Mouse (Mus musculus) forebrain, embryonic 12.5 days (tissue): ENCODE measurements around the gene Fads1. TPM values are rescaled to one million over a fixed set of nuclear protein-coding genes. Genes with fewer than 3 reads are reported as not detected.

Experiments
- ATAC-seq: fragments of 200-750 bp; cut with Nextera tagmentation; 2 replicates; pipeline ENCODE4 v1.8.0; 2017; ENCODE audit warnings: moderate TSS enrichment; ENCODE audit not compliant: low FRiP score
- H3K27ac ChIP-seq: fragments of 300-500 bp; sonication (generic); 2 replicates; pipeline ENCODE4 v1.5.1; 2016; ENCODE audit warnings: mild to moderate bottlenecking
- H3K27me3 ChIP-seq: fragments of 300-500 bp; sonication (generic); 2 replicates; pipeline ENCODE4 v1.6.1; 2016; ENCODE audit warnings: mild to moderate bottlenecking
- H3K36me3 ChIP-seq: fragments of 300-500 bp; sonication (generic); replicated peaks from 2 replicates; pipeline ENCODE4 v1.6.1; 2016; ENCODE audit warnings: mild to moderate bottlenecking
- H3K4me1 ChIP-seq: fragments of 300-500 bp; sonication (generic); 2 replicates; pipeline ENCODE4 v1.6.1; 2016
- H3K4me2 ChIP-seq: fragments of 300-500 bp; sonication (generic); 2 replicates; pipeline ENCODE4 v1.6.1; 2016; ENCODE audit warnings: mild to moderate bottlenecking, moderate library complexity
- H3K4me3 ChIP-seq: fragments of 300-500 bp; sonication (generic); replicated peaks from 2 replicates; pipeline ENCODE4 v1.5.1; 2016; ENCODE audit warnings: mild to moderate bottlenecking
- H3K9ac ChIP-seq: fragments of 300-500 bp; sonication (generic); 2 replicates; pipeline ENCODE4 v1.6.1; 2016; ENCODE audit warnings: mild to moderate bottlenecking
- H3K9me3 ChIP-seq: fragments of 300-500 bp; sonication (generic); 2 replicates; pipeline ENCODE4 v1.6.1; 2016
- WGBS: fragments of 180-500 bp; shearing (Covaris S2); methylation state at CpG from one replicate; pipeline ENCODE4 v1.1.7; 2016; 5-methylcytosine and 5-hydroxymethylcytosine counted together
- polyA plus RNA-seq: library from polyadenylated mRNA; unstranded; fragments of >200 nt; fragmentation: Nextera tagmentation; extraction: Ambion mirVana; gene quantifications from 2 replicates; pipeline ENCODE4 v1.2.1, GENCODE M21; 2016

Gene Fads1
- polyA plus RNA-seq, 1 experiment from 2014 or later: 187 TPM

DNA sequence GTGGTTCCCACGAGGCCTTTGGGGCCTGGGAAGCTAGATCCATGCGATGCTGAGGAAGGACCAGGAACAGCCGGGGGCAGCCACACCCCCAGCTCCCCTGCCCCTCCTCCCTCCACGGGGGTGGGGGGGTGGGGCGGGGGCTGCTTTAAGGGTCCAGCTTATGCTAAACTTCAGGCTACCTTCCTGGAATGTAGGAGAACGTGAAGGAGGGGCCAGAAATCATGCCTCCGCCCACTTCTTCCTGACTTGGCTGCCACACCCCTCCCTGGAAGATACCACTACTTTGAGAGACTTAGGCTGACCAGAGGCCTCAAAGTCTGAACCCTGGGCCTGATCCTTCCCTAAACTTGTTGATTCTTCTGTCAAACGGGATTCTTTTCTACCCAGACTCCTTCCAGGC lies 40.0 kb downstream of the Fads1 start:
- ATAC-seq: no peak
- H3K27ac ChIP-seq: no peak overlapping the region
- 47% methylated on average over 8 of the region's 8 CpGs for WGBS

DNA sequence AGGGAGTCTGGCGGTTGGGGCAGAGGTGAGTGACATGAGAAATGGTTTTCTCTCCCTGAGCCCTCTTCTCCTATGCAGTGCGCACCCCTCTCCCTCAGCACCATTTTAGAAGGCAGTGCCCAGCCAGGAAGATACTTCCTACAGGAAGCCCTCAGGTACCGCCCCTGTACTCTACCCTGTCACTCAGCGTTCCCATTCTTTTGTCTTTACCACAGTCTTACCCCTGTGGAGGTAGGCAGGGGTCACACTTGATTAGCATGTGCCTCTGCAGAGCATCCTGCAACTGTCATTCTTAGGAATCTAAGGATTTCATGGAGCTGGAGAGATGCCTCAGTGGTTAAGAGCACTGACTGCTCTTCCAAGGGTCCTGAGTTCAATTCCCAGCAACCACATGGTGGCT lies 40.9 kb downstream of the Fads1 start:
- Histone ChIP-seq H3K9ac (no peak overlapping the region), H3K4me2 (no peak overlapping the region), H3K36me3 (no peaks in the 10 kb centered on the region), H3K4me3 (no peak overlapping the region), H3K4me1 (peaks cover 12% of the 10 kb centered on the region), H3K27ac (no peak overlapping the region), H3K27me3 (peaks cover 2% of the 10 kb centered on the region; the same call in 1 of the 2 replicates), H3K9me3 (no peaks in the 10 kb centered on the region)
- 72% methylated on average over 4 of the region's 4 CpGs for WGBS
- no peak for ATAC-seq

More for the DNA sequence above, 40.0 kb downstream of the Fads1 start:
- no peaks in the 10 kb centered on the region for H3K27me3 ChIP-seq
- H3K36me3 ChIP-seq: no peaks in the 10 kb centered on the region
- H3K4me2 ChIP-seq: no peak overlapping the region
- peaks cover 12% of the 10 kb centered on the region for H3K4me1 ChIP-seq
- no peaks in the 10 kb centered on the region for H3K9me3 ChIP-seq
- H3K4me3 ChIP-seq: no peak overlapping the region
- no peak overlapping the region for H3K9ac ChIP-seq

DNA sequence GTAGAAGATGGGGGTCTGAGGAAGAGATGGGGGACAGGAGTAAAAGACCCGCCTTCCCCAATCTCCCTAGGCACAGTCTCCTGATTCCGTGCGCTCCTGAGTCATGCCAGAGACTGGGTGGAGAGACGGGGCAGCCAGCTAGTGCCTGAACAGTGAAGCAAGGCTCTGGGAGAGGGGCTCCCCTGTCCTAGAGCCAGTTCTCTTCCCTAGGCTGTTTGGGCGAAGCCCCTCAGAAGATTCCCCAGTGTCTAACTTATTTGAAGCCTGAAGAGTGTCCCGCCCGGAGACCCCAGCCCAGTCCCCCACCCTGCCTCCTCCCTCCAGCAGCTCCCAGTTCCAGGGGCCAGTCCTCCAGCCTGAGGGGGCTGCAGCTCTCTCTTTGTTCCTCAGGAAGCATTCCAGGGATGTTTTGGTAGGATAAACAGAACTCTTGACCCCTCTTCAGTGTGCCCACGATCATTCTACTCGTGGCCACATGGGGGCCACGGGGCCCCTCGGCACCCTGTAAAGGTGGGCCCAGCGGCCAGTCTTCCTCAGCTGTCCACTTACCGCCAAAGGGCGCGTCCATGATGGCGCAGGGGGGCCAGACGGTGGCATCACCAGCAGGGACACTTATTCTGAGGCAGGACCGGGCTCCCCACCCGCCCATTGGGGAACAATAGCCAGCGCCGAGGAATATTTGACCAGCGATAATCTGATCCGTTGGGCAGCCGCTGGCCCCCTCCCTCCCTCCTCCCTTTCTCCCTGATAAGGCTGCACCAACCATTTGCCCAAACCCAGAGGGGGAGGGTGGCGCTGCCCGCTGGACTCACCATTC lies 42.2 kb downstream of the Fads1 start:
- no peak for ATAC-seq
- H3K9me3 ChIP-seq: no peaks in the 10 kb centered on the region
- H3K27ac ChIP-seq: no peak overlapping the region
- peak overlapping the region; percentile 11; the same call in 1 of the 2 replicates for H3K4me3 ChIP-seq
- peaks cover 9% of the 10 kb centered on the region for H3K4me1 ChIP-seq
- 30% methylated on average over 26 of the region's 26 CpGs for WGBS
- peak overlapping the region; percentile 37 for H3K4me2 ChIP-seq
- H3K9ac ChIP-seq: peak overlapping the region; percentile 18; the same call in 1 of the 2 replicates
- no peaks in the 10 kb centered on the region for H3K36me3 ChIP-seq
- H3K27me3 ChIP-seq: peaks cover 4% of the 10 kb centered on the region; the same call in 1 of the 2 replicates

DNA sequence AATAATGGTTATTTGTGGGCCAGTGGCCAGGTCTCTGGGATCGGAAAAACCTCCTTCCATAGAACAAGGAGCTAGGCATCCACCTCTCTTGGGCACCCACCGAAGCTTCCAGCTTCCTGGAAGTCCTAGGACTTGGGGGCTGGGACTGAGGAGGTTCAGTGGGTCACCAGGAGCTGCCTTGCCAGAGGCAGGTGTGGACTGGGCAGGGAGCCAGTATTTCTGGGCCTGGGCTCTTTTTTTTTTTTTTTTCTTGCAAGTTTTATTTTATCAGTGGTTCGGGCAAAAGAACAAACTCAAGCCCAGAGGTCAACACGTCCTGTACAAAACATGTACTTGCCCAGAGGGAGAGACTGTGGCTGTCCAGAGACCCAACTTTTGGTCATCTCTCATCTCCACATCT lies 43.1 kb downstream of the Fads1 start:
- Histone ChIP-seq H3K4me3 (no peak overlapping the region), H3K27me3 (peaks cover 6% of the 10 kb centered on the region; the same call in 1 of the 2 replicates), H3K36me3 (no peaks in the 10 kb centered on the region), H3K9me3 (no peaks in the 10 kb centered on the region), H3K9ac (no peak overlapping the region), H3K27ac (no peak overlapping the region), H3K4me1 (peaks cover 10% of the 10 kb centered on the region), H3K4me2 (no peak overlapping the region)
- ATAC-seq: no peak
- 91% methylated on average over 4 of the region's 4 CpGs for WGBS

DNA sequence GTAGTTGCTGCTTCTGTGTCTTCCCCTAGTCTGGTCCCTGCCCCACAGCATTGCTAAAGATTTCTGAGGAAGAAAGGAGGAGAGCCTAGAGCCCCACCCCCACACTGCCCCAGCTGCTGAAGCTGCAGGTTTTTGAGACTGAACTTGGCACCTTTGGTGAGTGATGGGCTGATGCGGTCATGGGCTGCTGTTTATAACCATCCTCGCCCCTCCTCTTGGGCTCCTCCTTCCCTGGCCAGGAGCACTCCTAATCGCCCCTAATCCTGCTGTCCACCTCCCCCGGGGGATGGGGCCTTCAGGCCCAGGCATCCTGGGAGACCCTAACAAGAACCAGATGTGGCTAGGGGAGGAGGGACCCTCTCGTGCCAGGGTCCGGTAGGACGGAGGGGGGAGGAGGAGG lies 48.3 kb downstream of the Fads1 start:
- H3K9me3 ChIP-seq: no peaks in the 10 kb centered on the region
- no peaks in the 10 kb centered on the region for H3K36me3 ChIP-seq
- peaks cover 17% of the 10 kb centered on the region for H3K4me1 ChIP-seq
- 7% methylated on average over 7 of the region's 7 CpGs for WGBS
- no peak overlapping the region for H3K4me2 ChIP-seq
- peaks cover 27% of the 10 kb centered on the region for H3K27me3 ChIP-seq
- no peak overlapping the region for H3K4me3 ChIP-seq
- no peak for ATAC-seq
- no peak overlapping the region for H3K9ac ChIP-seq
- H3K27ac ChIP-seq: no peak overlapping the region

DNA sequence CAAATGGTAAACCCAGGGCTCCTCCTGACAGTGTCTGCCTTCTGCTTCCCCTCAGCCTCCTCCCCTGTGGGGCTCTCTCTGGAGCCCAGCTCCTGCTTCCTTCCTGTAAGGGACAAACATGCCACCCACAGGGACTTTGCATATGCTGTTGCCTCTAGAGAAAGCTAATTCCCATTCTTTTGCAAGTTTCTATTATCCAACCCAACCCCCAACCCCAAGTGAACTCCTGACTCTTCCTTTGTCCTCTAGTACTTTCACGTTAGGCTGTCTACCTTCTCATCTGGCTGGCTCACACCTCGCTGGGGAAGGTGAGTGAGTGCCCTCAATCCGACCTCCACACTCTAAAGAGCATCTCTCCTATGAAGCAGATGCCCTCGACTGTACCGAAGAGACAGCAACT lies 49.2 kb downstream of the Fads1 start:
- no peak for ATAC-seq
- 12% methylated on average over 5 of the region's 5 CpGs for WGBS
- Histone ChIP-seq H3K4me1 (peaks cover 17% of the 10 kb centered on the region), H3K27me3 (peaks cover 27% of the 10 kb centered on the region), H3K9me3 (no peaks in the 10 kb centered on the region), H3K27ac (no peak overlapping the region), H3K9ac (no peak overlapping the region), H3K4me3 (no peak overlapping the region), H3K4me2 (no peak overlapping the region), H3K36me3 (no peaks in the 10 kb centered on the region)

DNA sequence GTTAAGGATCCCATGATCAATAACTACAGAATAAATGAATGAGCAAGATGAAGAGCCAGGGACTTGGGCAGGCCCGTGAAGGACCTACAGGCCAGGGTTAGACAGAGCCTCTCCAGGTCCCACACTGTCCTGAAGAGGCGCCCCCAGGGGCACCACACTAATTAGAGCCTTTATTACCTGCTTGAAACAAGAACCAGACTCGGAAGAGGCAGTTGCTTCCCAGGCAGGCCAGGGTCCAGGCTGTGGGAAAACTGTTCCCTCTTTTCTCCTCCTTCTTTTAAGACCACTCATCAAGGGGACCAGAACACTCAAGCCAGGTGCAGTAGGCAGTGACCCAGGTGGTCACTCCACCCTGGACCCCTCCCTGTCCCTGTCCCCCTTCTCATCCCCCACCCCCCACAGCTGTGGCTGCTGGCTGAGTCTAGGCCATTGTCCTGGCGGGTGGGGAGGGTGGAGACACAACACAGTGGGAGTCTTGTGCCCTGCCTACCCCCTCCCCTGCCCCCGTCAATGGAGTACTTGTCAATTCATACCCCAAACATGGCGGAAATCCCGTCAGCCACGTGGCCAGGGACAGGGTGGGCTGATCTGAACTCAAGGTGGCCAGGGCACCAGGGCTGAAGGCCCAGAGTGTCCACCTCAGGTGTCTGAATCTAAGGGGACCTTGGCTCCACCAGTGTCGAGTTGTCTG lies 49.8 kb downstream of the Fads1 start:
- no peak overlapping the region for H3K27ac ChIP-seq

DNA sequence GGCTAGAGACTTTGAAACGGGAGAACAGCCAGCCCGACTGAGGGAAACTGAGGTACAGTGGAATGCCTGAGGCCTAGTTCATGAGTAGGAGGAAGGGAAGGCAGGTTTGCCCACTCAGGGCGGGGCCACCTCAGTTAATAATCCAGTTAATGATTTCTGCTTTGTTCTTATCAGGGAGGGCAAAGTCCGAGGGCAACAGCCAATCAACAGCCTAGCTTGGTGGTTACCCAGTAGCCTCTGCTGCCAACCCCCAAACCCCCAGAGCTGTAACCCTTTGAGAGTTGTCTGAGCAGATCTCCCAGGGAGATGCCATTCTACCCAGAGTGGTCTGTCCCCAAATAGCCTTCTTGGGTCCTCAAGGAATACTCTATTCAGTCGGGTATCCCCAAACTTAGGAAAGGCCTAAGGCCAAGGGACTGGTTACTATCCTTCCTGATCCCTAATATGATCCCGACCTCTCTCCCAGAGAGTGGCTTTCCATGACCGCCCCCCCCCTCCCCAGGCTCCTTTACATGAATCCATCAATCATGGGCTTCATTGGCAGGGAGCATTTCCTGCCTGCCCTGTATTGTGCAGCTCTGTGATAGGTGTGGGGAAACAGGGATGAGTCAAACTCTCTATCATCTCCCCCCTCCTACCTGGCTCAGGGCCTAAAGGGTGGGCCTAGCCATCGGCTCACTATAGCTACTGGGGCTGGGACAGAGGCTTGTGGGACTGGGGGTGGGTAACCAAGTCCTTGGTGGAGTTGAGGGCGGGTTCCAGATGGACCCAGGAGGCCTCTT lies 53.3 kb downstream of the Fads1 start:
- no peak overlapping the region for H3K4me3 ChIP-seq
- H3K4me1 ChIP-seq: peaks cover 26% of the 10 kb centered on the region
- no peak for ATAC-seq
- H3K9ac ChIP-seq: no peak overlapping the region
- H3K36me3 ChIP-seq: no peaks in the 10 kb centered on the region
- H3K27me3 ChIP-seq: peaks cover 43% of the 10 kb centered on the region
- no peak overlapping the region for H3K4me2 ChIP-seq
- no peak overlapping the region for H3K27ac ChIP-seq
- no peaks in the 10 kb centered on the region for H3K9me3 ChIP-seq
- 85% methylated on average over 9 of the region's 9 CpGs for WGBS

More for the DNA sequence above, 49.8 kb downstream of the Fads1 start:
- no peak overlapping the region for H3K4me3 ChIP-seq
- peaks cover 27% of the 10 kb centered on the region for H3K27me3 ChIP-seq
- H3K9ac ChIP-seq: no peak overlapping the region
- no peaks in the 10 kb centered on the region for H3K36me3 ChIP-seq
- 35% methylated on average over 9 of the region's 9 CpGs for WGBS
- no peak for ATAC-seq
- no peak overlapping the region for H3K4me2 ChIP-seq
- peaks cover 17% of the 10 kb centered on the region for H3K4me1 ChIP-seq
- H3K9me3 ChIP-seq: no peaks in the 10 kb centered on the region

DNA sequence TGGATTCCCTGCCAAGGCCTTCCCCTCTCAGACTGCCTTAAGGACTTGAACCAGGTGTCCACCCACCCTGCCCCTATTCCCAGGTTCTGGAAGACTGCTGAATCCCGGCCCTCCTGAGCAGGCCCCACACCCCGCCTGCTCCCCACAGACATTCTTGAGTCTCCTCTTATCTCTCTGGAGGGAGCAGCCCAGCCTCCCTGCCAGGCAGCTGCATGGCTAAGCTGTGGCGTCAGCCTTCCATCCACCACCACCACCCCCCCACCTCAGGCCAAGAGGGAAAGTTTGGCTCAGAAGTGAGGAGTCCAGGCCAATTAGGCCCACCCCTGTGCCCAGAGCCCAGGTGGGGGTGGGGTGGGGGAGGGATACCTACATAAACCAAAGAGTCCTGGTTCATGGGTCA lies 55.8 kb downstream of the Fads1 start:
- no peaks in the 10 kb centered on the region for H3K9me3 ChIP-seq
- H3K36me3 ChIP-seq: no peaks in the 10 kb centered on the region
- H3K4me1 ChIP-seq: peaks cover 20% of the 10 kb centered on the region
- H3K4me3 ChIP-seq: no peak overlapping the region
- peaks cover 32% of the 10 kb centered on the region for H3K27me3 ChIP-seq
- H3K9ac ChIP-seq: no peak overlapping the region
- no peak overlapping the region for H3K4me2 ChIP-seq
- no peak for ATAC-seq
- no peak overlapping the region for H3K27ac ChIP-seq
- 67% methylated on average over 3 of the region's 3 CpGs for WGBS

DNA sequence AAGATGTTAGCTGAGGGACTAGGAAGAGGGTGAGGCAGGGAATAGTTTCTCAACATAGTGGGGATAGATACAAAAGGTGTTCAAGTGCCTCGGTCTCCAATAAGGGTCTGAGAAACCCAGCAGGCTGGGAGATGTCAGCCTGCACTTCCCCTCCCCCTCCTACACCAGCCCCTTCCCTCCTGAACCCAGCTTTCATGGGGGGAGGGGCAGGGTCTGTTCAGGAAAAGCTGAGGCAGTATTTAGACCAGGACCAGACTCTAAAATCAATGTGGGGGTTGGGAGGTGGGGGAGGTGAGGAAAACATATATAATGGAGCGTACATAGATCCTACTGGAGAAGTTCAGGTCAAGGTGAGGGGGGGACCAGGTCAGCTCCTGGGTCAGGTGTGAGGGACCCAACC lies 56.7 kb downstream of the Fads1 start:
- Histone ChIP-seq H3K9me3 (no peaks in the 10 kb centered on the region), H3K27ac (no peak overlapping the region), H3K4me1 (peaks cover 21% of the 10 kb centered on the region), H3K36me3 (no peaks in the 10 kb centered on the region), H3K4me2 (no peak overlapping the region), H3K9ac (no peak overlapping the region), H3K27me3 (peaks cover 32% of the 10 kb centered on the region), H3K4me3 (no peak overlapping the region)
- no peak for ATAC-seq
- 56% methylated on average over 2 of the region's 2 CpGs for WGBS

DNA sequence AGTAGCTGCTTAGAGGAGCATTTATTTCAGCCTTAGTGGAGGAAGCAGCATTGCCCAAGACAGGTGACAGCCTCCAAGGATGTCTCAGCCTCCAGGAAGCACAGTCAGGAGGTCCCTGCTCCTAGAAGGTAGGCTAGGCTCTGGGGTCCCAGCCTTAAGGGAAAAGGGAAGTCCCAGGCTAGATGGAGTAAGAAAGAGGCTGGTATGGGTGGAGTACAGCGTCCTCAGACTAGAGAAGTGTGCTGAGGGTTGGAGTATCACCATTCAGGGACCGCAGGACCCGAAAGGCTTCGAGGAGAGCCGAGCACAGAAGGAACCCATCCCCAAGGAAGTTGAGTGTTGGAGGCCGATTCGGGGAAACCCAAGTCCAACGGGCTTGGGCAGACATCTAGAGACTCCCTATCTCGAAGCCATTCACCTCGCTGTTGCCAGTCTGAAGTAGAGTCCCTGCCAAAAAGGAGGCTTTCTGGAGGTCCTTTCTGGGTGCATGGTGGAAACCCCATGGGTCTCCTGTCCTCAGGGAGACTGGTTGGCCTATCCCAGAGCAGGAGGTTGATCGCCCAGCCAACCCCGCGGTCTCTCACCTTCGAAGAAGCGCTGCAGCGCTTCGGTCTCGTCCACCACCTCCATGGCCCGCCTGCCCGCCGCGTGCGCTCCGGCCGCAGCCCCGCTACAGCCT lies 57.4 kb downstream of the Fads1 start:
- no peaks in the 10 kb centered on the region for H3K9me3 ChIP-seq
- H3K27me3 ChIP-seq: peaks cover 32% of the 10 kb centered on the region
- 2% methylated on average over 26 of the region's 26 CpGs for WGBS
- peak overlapping the region; percentile 79 for H3K4me2 ChIP-seq
- H3K36me3 ChIP-seq: no peaks in the 10 kb centered on the region
- peak; percentile 15 for ATAC-seq
- peaks cover 21% of the 10 kb centered on the region for H3K4me1 ChIP-seq
- H3K27ac ChIP-seq: no peak overlapping the region
- peak overlapping the region; percentile 66 for H3K9ac ChIP-seq
- peak overlapping the region; percentile 51 for H3K4me3 ChIP-seq
